Mouse (Mus musculus) hindbrain, embryonic 10.5 days (tissue): ENCODE results near the gene Apom. TPM values are rescaled to one million over a fixed set of nuclear protein-coding genes. Genes with fewer than 3 reads are reported as not detected.

Experiments
- DNase-seq: peaks from one replicate; pipeline ENCODE4 v3.0.0-alpha.2; 2017; ENCODE audit warnings: low spot score
- H3K27ac ChIP-seq: fragments of 300-500 bp; sonication (generic); 2 replicates; pipeline ENCODE4 v1.5.1; 2016; ENCODE audit warnings: mild to moderate bottlenecking, moderate library complexity
- H3K27me3 ChIP-seq: fragments of 300-500 bp; sonication (generic); 2 replicates; pipeline ENCODE4 v1.6.1; 2016; ENCODE audit warnings: mild to moderate bottlenecking; ENCODE audit not compliant: poor library complexity, insufficient read depth, severe bottlenecking
- H3K36me3 ChIP-seq: fragments of 300-500 bp; sonication (generic); 2 replicates; pipeline ENCODE4 v1.6.1; 2016; ENCODE audit warnings: mild to moderate bottlenecking, moderate library complexity
- H3K4me1 ChIP-seq: fragments of 300-500 bp; sonication (generic); replicated peaks from 2 replicates; pipeline ENCODE4 v1.6.1; 2016; ENCODE audit warnings: mild to moderate bottlenecking
- H3K4me3 ChIP-seq: fragments of 300-500 bp; sonication (generic); 2 replicates; pipeline ENCODE4 v1.5.1; 2016; ENCODE audit warnings: mild to moderate bottlenecking, moderate library complexity
- H3K9me3 ChIP-seq: fragments of 300-500 bp; sonication (generic); 2 replicates; pipeline ENCODE4 v1.6.1; 2016; ENCODE audit warnings: mild to moderate bottlenecking, moderate library complexity
- WGBS: fragments of 180-500 bp; shearing (Covaris S2); methylation state at CpG from one replicate; pipeline ENCODE4 v1.1.7; 2016; 5-methylcytosine and 5-hydroxymethylcytosine counted together
- polyA plus RNA-seq: library from polyadenylated mRNA; unstranded; fragments of >200 nt; fragmentation: Nextera tagmentation; extraction: Ambion mirVana; gene quantifications from 2 replicates; pipeline ENCODE4 v1.2.1, GENCODE M21; 2016

Gene Apom
- 0.16 and 0.49 TPM in 2 replicates for polyA plus RNA-seq

GRCm38 (mm10) chr17:35131500-35132173 is at the start of gene Apom:
Gene Apom, minus strand, starts transcription at chr17:35132050.
- WGBS = 89% methylated on average over 15 of the region's 15 CpGs
- Histone ChIP-seq H3K9me3 (no peaks in the 10 kb centered on the region), H3K27me3 (no peaks in the 10 kb centered on the region), H3K4me1 (peaks cover 26% of the 10 kb centered on the region), H3K36me3 (peaks cover 17% of the 10 kb centered on the region; the same call in 1 of the 2 replicates), H3K4me3 (no peak within 1 kb of the TSS), H3K27ac (no peak within 1 kb of the TSS)
- no peak for DNase-seq

DNA sequence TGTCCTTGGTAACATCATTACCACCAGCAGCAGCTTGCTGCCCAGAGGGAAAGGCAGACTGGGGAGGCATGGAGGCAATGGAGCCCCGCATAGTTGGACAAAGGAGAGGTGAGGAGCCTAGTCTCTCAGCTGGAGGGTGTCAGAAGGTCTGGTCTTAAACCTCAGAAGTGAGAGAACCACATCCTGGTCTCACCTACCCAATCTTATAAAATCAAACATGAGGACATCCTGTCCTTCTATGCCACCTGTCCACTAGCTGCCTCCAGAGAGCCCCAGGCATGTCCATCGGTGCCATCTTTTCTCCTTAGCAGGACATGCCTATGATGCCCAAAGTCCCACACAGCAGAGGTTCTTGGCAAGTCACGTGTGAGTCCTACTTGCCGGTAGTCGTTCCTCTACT is 48.2 kb upstream of the Apom start:
- Histone ChIP-seq H3K36me3 (no peaks in the 10 kb centered on the region), H3K4me1 (0 out of 2 replicates have a peak, but pooled peaks cover under 1% of the 10 kb centered on the region), H3K4me3 (no peak overlapping the region), H3K27me3 (no peaks in the 10 kb centered on the region), H3K9me3 (no peaks in the 10 kb centered on the region), H3K27ac (no peak overlapping the region)
- no peak for DNase-seq
- 88% methylated on average over 5 of the region's 5 CpGs for WGBS

GRCm38 (mm10) chr17:35178528-35178927 is 46.7 kb upstream of the Apom start:
- peak; percentile 72 for DNase-seq
- no peaks in the 10 kb centered on the region for H3K4me1 ChIP-seq
- H3K4me3 ChIP-seq = no peak overlapping the region
- no peaks in the 10 kb centered on the region for H3K36me3 ChIP-seq
- no peaks in the 10 kb centered on the region for H3K9me3 ChIP-seq
- 15% methylated on average over 5 of the region's 5 CpGs for WGBS
- no peak overlapping the region for H3K27ac ChIP-seq
- no peaks in the 10 kb centered on the region for H3K27me3 ChIP-seq

GRCm38 (mm10) chr17:35175968-35176367 is 44.1 kb upstream of the Apom start, which contains the start of gene Aif1:
Gene Aif1, minus strand, starts transcription at chr17:35176068.
- WGBS = 38% methylated on average over 2 of the region's 2 CpGs

GRCm38 (mm10) chr17:35175382-35175781 is 43.5 kb upstream of the Apom start:
- Histone ChIP-seq H3K27ac (no peak overlapping the region), H3K9me3 (no peaks in the 10 kb centered on the region), H3K4me3 (no peak overlapping the region), H3K27me3 (no peaks in the 10 kb centered on the region; the same call in 1 of the 2 replicates), H3K36me3 (no peaks in the 10 kb centered on the region), H3K4me1 (no peaks in the 10 kb centered on the region)
- no peak for DNase-seq
- 72% methylated on average over 6 of the region's 6 CpGs for WGBS

More at GRCm38 (mm10) chr17:35175968-35176367, 44.1 kb upstream of the Apom start, which contains the start of gene Aif1:
- no peak for DNase-seq
- no peak within 1 kb of the TSS for H3K27ac ChIP-seq
- no peaks in the 10 kb centered on the region for H3K36me3 ChIP-seq
- no peaks in the 10 kb centered on the region for H3K4me1 ChIP-seq
- no peaks in the 10 kb centered on the region for H3K9me3 ChIP-seq
- H3K27me3 ChIP-seq = no peaks in the 10 kb centered on the region; the same call in 1 of the 2 replicates
- no peak within 1 kb of the TSS for H3K4me3 ChIP-seq

GRCm38 (mm10) chr17:35174201-35174977 is 42.5 kb upstream of the Apom start:
- no peak for DNase-seq
- Histone ChIP-seq H3K4me1 (no peaks in the 10 kb centered on the region), H3K36me3 (no peaks in the 10 kb centered on the region), H3K9me3 (no peaks in the 10 kb centered on the region), H3K27me3 (no peaks in the 10 kb centered on the region; the same call in 1 of the 2 replicates), H3K4me3 (no peak overlapping the region), H3K27ac (no peak overlapping the region)
- 76% methylated on average over 8 of the region's 8 CpGs for WGBS

DNA sequence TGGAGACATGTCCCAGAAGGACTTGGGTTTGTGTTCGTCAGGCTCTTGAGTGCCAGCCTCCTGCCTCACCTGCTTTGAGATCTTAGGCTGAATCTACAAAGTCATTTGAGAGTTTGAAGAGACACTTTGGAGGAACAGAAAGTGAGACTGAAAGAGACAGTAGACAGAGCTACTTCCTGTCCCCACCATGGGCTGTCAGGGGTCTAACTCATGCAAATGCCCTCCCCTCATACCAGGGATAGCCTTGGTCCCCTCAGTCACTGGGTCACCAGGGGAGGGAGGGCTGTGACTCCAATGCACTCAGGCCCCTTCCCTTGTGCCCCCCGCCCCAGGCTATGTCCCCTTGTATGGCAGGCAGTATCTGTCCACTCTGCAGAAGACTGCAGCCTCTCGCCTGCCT is 41.5 kb upstream of the Apom start:
- no peaks in the 10 kb centered on the region for H3K36me3 ChIP-seq

GRCm38 (mm10) chr17:35172445-35173234 is 40.8 kb upstream of the Apom start:
- no peak overlapping the region for H3K4me3 ChIP-seq

More for the DNA sequence above, 41.5 kb upstream of the Apom start:
- no peaks in the 10 kb centered on the region for H3K4me1 ChIP-seq
- H3K27me3 ChIP-seq = no peaks in the 10 kb centered on the region; the same call in 1 of the 2 replicates
- H3K9me3 ChIP-seq = no peaks in the 10 kb centered on the region
- no peak overlapping the region for H3K27ac ChIP-seq
- H3K4me3 ChIP-seq = no peak overlapping the region
- DNase-seq = no peak
- 77% methylated on average over 3 of the region's 3 CpGs for WGBS

GRCm38 (mm10) chr17:35168541-35169207 is 36.8 kb upstream of the Apom start:
- Histone ChIP-seq H3K9me3 (no peaks in the 10 kb centered on the region), H3K4me1 (peaks cover 9% of the 10 kb centered on the region), H3K27ac (0 out of 2 replicates have a peak overlapping the region, but pooled peaks have one; percentile 18), H3K27me3 (no peaks in the 10 kb centered on the region; the same call in 1 of the 2 replicates), H3K4me3 (no peak overlapping the region), H3K36me3 (no peaks in the 10 kb centered on the region)
- 32% methylated on average over 4 of the region's 4 CpGs for WGBS
- DNase-seq = no peak

More at GRCm38 (mm10) chr17:35172445-35173234, 40.8 kb upstream of the Apom start:
- H3K27ac ChIP-seq = no peak overlapping the region
- H3K4me1 ChIP-seq = no peaks in the 10 kb centered on the region
- no peaks in the 10 kb centered on the region for H3K9me3 ChIP-seq
- WGBS = 71% methylated on average over 11 of the region's 11 CpGs
- no peaks in the 10 kb centered on the region; the same call in 1 of the 2 replicates for H3K27me3 ChIP-seq
- DNase-seq = no peak
- no peaks in the 10 kb centered on the region for H3K36me3 ChIP-seq

GRCm38 (mm10) chr17:35167794-35168193 is 35.9 kb upstream of the Apom start:
- Histone ChIP-seq H3K4me1 (peaks cover 17% of the 10 kb centered on the region), H3K27ac (no peak overlapping the region)
- WGBS = 92% methylated on average over 7 of the region's 7 CpGs

GRCm38 (mm10) chr17:35166352-35167035 is 34.6 kb upstream of the Apom start:
- H3K4me3 ChIP-seq = peak overlapping the region; percentile 97
- DNase-seq = no peak
- H3K4me1 ChIP-seq = peaks cover 30% of the 10 kb centered on the region
- H3K36me3 ChIP-seq = peaks cover 15% of the 10 kb centered on the region
- H3K9me3 ChIP-seq = no peaks in the 10 kb centered on the region
- 73% methylated on average over 8 of the region's 8 CpGs for WGBS
- no peaks in the 10 kb centered on the region for H3K27me3 ChIP-seq
- peak overlapping the region; percentile 100 for H3K27ac ChIP-seq

More at GRCm38 (mm10) chr17:35167794-35168193, 35.9 kb upstream of the Apom start:
- no peaks in the 10 kb centered on the region for H3K9me3 ChIP-seq
- peaks cover 2% of the 10 kb centered on the region for H3K36me3 ChIP-seq
- no peak for DNase-seq
- H3K27me3 ChIP-seq = no peaks in the 10 kb centered on the region; the same call in 1 of the 2 replicates
- 0 out of 2 replicates have a peak overlapping the region, but pooled peaks have one; percentile 0 for H3K4me3 ChIP-seq
